Mouse (Mus musculus) forebrain, embryonic 15.5 days (tissue): Measurements from ENCODE around the gene Mospd1. TPM values are rescaled to one million over a fixed set of nuclear protein-coding genes. Genes with fewer than 3 reads are reported as not detected.

Experiments
- polyA plus RNA-seq: library from polyadenylated mRNA; unstranded; fragments of >200 nt; fragmentation: Nextera tagmentation; extraction: Ambion mirVana; gene quantifications from 2 replicates; pipeline ENCODE4 v1.2.1, GENCODE M21; 2015

The Mospd1 gene
- polyA plus RNA-seq, 1 experiment from 2014 or later: 57.9 TPM

Other genes with a start within 250 kb of the Mospd1 start
- 0.34 and 0.64 TPM in 2 replicates for gene Plac1, start 130.4 kb downstream of the Mospd1 start, polyA plus RNA-seq
- 3.7 and 4.3 TPM in 2 replicates for gene Fam122b, start 100.7 kb downstream of the Mospd1 start, polyA plus RNA-seq
- gene Fam122c, start 97.1 kb downstream of the Mospd1 start, polyA plus RNA-seq: not detected in 2 replicates
- gene Etd, start 64.4 kb upstream of the Mospd1 start, polyA plus RNA-seq: not detected in 2 replicates
- 102 and 118 TPM in 2 replicates for gene Rtl8c, start 237.5 kb upstream of the Mospd1 start, polyA plus RNA-seq
- gene Gm14597, start 238.5 kb upstream of the Mospd1 start, polyA plus RNA-seq: not detected in 2 replicates